Mouse (Mus musculus) cerebellum, adult 11 months (tissue): ENCODE data around the gene Adcy6.
"Not testable (repeated sequence)": the region's sequence is repeated elsewhere in the genome, so short reads cannot be mapped to it uniquely, and the experiment has no call there.

Experiments
- DNase-seq: peaks from one replicate; pipeline ENCODE4 v3.0.0; 2022

The Adcy6 gene

GRCm38 (mm10) chr15:98601832-98602190 lies 8.1 kb downstream of the Adcy6 start:
- DNase-seq, result no peak

- no peak for DNase-seq
Observed at GRCm38 (mm10) chr15:98600036-98600709, 9.7 kb downstream of the Adcy6 start.

- no peak for DNase-seq
Observed at GRCm38 (mm10) chr15:98596609-98597008, 13.3 kb downstream of the Adcy6 start.

- no peak for DNase-seq
Observed at GRCm38 (mm10) chr15:98595049-98595448, 14.8 kb downstream of the Adcy6 start.

- no peak for DNase-seq
Observed at GRCm38 (mm10) chr15:98594193-98594592, 15.7 kb downstream of the Adcy6 start.

- DNase-seq, result no peak
Observed at GRCm38 (mm10) chr15:98591396-98591795, 18.5 kb downstream of the Adcy6 start.

GRCm38 (mm10) chr15:98589640-98590336 lies 20.1 kb downstream of the Adcy6 start:
- no peak for DNase-seq

- no peak for DNase-seq
Observed at GRCm38 (mm10) chr15:98587751-98588150, 22.1 kb downstream of the Adcy6 start.

- DNase-seq, result not testable (repeated sequence)
Observed at GRCm38 (mm10) chr15:98586141-98586540, 23.7 kb downstream of the Adcy6 start.

- DNase-seq, result no peak
Observed at GRCm38 (mm10) chr15:98585421-98585820, 24.5 kb downstream of the Adcy6 start.

GRCm38 (mm10) chr15:98582996-98583395 lies 26.9 kb downstream of the Adcy6 start:
- no peak for DNase-seq

- DNase-seq, result no peak
Observed at GRCm38 (mm10) chr15:98582410-98582809, 27.5 kb downstream of the Adcy6 start.

- peak; percentile 64 for DNase-seq
Observed at GRCm38 (mm10) chr15:98579795-98580464, 29.9 kb downstream of the Adcy6 start.

- DNase-seq, result no peak
Observed at GRCm38 (mm10) chr15:98579310-98579709, 30.6 kb downstream of the Adcy6 start.

GRCm38 (mm10) chr15:98573293-98573692 lies 36.6 kb downstream of the Adcy6 start:
- DNase-seq, result no peak

GRCm38 (mm10) chr15:98570873-98571538 lies 38.9 kb downstream of the Adcy6 start, which contains the start of the genes Ccnt1 and 4930415O20Rik:
Ccnt1 (minus strand) TSS chr15:98570923.
4930415O20Rik (plus strand) TSS chr15:98571004.
- no peak for DNase-seq

- no peak for DNase-seq
Observed at GRCm38 (mm10) chr15:98569795-98570365, 40.0 kb downstream of the Adcy6 start.

GRCm38 (mm10) chr15:98569216-98569615 lies 40.7 kb downstream of the Adcy6 start:
- DNase-seq, result no peak

- DNase-seq, result peak; percentile 23
Observed at GRCm38 (mm10) chr15:98568256-98569033, 41.4 kb downstream of the Adcy6 start.

GRCm38 (mm10) chr15:98567278-98568134 lies 42.4 kb downstream of the Adcy6 start:
- peak; percentile 100 for DNase-seq

- no peak for DNase-seq
Observed at GRCm38 (mm10) chr15:98566973-98567277, 43.0 kb downstream of the Adcy6 start.
